Mouse (Mus musculus) megakaryocyte, embryonic 14.5 days (primary cell): ENCODE results near the gene Dapk2. TPM values are rescaled to one million over a fixed set of nuclear protein-coding genes. Genes with fewer than 3 reads are reported as not detected.

ENCODE experiments used
- H3K27me3 ChIP-seq: replicated peaks from 2 replicates; pipeline ENCODE3; 2012; ENCODE audit warnings: inconsistent platforms
- H3K36me3 ChIP-seq: replicated peaks from 2 replicates; pipeline ENCODE3; 2012; ENCODE audit warnings: low read length, inconsistent platforms, mixed read lengths
- H3K4me1 ChIP-seq: 2 replicates; pipeline ENCODE4 v1.6.1; 2012; ENCODE audit warnings: inconsistent platforms
- H3K4me3 ChIP-seq: replicated peaks from 2 replicates; pipeline ENCODE3; 2012; ENCODE audit warnings: moderate library complexity, mild to moderate bottlenecking, inconsistent platforms
- H3K9me3 ChIP-seq: 2 replicates; pipeline ENCODE4 v1.6.1; 2012; ENCODE audit warnings: inconsistent platforms
- FLI1 ChIP-seq: IDR thresholded peaks from 2 replicates; pipeline ENCODE4 v1.6.1; 2012; ENCODE audit warnings: low read length, inconsistent platforms, mixed read lengths
- GATA1 ChIP-seq: IDR thresholded peaks from 3 replicates; pipeline ENCODE4 v1.6.1; 2012; ENCODE audit warnings: mixed read lengths, low read length, inconsistent platforms, borderline replicate concordance
- polyA plus RNA-seq: library from polyadenylated mRNA; stranded (reverse); fragments of >175 nt; gene quantifications from 2 replicates; pipeline ENCODE4 v1.2.3, GENCODE M21; 2012; ENCODE audit warnings: low replicate concordance; ENCODE audit not compliant: insufficient read depth

Dapk2 gene
- polyA plus RNA-seq, 1 experiment: 1.2 TPM

DNA sequence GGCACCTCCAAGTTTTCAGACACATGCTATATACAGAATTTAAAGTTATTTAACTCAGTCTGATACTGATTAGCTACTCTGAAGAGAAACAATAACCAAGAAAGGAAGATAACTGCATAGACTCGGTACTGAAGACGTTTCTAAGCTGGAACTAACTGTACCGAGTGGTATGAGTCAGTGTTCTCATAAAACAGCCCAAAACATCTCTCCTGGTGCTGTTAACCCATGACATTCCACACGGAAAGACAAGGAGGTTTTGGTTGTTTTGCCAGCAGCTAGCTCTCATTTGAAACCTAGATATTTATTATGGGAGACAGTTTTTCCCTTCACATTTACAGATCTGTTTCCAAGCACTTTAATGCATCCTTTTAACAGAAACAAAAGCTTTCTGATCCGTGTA, 34.4 kb upstream of the Dapk2 start:
- Histone ChIP-seq H3K27me3 (no peaks in the 10 kb centered on the region), H3K4me3 (peak overlapping the region; percentile 92), H3K4me1 (peaks cover 71% of the 10 kb centered on the region), H3K9me3 (no peaks in the 10 kb centered on the region), H3K36me3 (peaks cover 32% of the 10 kb centered on the region)
- TF ChIP-seq GATA1: no peak
- no peak for TF ChIP-seq FLI1

- H3K9me3 ChIP-seq: no peaks in the 10 kb centered on the region
- peaks cover 72% of the 10 kb centered on the region for H3K4me1 ChIP-seq
- no peak for TF ChIP-seq FLI1
- TF ChIP-seq GATA1: no peak
- peak overlapping the region; percentile 92 for H3K4me3 ChIP-seq
- no peaks in the 10 kb centered on the region for H3K27me3 ChIP-seq
- H3K36me3 ChIP-seq: peaks cover 32% of the 10 kb centered on the region
Observed at GRCm38 (mm10) chr9:66124111-66124531, 33.9 kb upstream of the Dapk2 start.

DNA sequence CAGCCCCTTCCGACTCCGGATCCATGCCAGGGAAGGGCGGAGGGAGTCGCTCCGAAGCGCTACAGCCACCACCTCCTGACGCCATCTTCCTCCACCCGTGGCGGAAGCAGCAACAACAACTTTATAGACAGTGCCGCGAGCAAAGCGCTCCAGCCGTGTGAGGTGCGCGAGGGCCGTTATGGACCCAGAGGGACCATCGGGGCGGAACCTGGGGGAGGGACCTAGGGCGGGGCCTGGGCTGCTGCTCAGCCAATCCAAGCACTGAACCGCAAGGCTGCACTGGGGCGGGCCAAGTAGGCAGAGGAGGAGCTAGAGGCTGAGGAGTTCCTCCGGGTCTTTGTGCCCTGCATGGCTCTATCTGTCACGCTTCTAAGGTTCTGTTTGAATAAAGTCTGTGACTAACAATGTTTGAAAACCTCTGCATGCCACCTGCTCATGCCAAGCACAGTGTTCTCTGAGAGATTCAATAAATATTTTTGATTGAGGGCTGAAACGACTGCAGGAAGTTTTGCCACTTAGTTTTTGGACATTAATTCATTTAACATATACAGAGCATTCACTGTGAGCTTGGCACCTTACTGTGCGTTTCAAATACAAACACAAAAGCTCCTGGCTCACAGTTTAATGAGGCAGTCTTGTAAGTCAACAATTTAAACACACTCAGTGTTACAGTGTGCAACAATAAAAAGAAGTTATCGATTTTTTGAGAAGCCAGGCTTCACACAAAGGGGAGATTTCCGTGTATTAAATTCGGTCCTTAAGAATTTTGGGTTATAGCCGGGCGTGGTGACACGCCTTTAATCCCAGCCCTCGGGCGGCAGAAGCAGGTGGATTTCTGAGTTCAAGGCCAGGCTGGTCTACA, 33.1 kb upstream of the Dapk2 start:
- TF ChIP-seq GATA1: no peak
- 0 out of 2 replicates have a peak, but pooled peaks have one; percentile 54 for TF ChIP-seq FLI1
- H3K36me3 ChIP-seq: peaks cover 36% of the 10 kb centered on the region
- H3K9me3 ChIP-seq: no peaks in the 10 kb centered on the region
- H3K4me1 ChIP-seq: peaks cover 75% of the 10 kb centered on the region
- H3K27me3 ChIP-seq: no peaks in the 10 kb centered on the region
- peak overlapping the region; percentile 92 for H3K4me3 ChIP-seq

DNA sequence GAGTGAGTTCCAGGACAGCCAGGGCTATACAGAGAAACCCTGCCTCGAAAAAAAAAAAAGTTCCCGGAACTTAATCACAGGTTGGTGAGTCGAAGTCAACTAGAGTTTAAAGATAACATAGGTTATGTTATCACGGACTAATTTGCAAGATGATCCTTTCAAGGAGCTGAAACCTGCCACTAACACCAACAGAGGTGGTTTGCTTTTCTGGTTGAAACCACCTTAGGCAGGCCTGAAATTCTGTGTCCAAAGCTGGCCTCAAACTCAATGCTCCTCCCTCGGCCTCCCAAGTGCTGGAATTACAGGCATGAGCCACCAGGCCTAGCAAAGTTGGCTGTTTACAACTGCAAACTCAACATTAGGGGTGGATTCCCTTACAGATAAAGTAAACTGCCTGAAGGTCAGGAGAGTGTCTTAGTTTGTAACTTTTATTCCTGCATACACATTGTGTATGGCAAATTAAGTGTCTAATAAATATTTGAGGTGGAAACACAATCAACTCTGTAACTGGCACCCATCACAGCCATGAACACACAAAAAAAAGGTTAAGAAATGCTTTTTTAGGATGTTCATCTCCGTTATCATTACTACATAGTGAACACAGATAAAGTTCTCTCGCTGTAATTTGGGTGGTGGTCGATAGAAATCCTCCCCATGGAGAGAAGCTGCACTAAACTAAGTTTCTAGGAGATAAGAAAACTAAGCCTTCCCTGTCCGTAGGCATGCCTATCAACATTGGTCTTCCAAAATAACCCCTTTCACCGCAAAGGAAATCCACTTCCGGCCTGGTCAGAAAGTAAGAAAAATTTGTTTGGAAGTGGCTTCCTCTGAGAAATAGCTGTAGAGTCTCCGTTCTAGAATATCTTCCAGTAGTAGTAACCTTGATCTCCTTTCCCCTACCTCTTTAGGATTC, 32.2 kb upstream of the Dapk2 start:
- Histone ChIP-seq H3K4me1 (peaks cover 70% of the 10 kb centered on the region), H3K27me3 (no peaks in the 10 kb centered on the region), H3K9me3 (no peaks in the 10 kb centered on the region), H3K4me3 (peak overlapping the region; percentile 95), H3K36me3 (peaks cover 40% of the 10 kb centered on the region)
- peak; percentile 34; the same call in 1 of the 2 replicates for TF ChIP-seq FLI1
- TF ChIP-seq GATA1: no peak

DNA sequence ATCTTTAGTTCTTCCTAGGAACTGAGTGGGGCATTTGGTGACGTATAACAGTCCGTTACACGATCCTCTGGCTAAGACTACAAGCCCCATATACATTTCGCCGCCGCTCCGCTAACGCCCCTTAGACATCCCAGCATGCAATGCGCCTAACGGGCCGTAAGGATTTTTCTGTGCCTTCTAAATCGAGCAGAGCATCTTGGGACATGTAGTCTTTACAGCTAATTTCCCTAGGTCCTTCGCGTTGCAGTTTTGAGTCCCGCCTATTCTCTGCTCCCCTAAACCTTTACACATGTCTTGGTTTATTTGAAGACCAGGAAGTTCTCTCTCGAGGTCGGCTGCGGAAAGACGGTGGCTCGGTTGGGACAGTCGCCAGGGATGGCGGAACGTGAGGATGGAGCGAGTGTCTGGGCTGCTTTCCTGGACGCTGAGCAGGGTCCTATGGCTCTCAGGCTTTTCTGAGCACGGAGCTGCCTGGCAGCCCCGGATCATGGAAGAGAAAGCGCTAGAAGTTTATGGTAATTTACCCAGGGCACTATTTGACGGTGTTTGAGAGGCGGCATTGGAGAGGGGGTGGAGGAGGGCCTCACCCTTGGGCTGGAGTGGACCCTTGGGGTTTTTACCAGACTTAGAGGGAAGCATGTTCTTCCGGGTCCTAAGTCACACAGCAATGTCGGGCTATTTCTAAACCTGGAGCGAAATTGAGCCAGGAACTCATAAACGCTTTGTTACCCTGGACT, 31.4 kb upstream of the Dapk2 start, which contains the start of the genes Snx1 and Ciao2a:
Snx1 (minus strand) TSS at position 132 of the 737 bp plus-strand sequence.
Ciao2a (plus strand) TSS at position 156 of the 737 bp plus-strand sequence.
- peaks cover 65% of the 10 kb centered on the region for H3K4me1 ChIP-seq
- H3K9me3 ChIP-seq: no peaks in the 10 kb centered on the region
- peaks cover 37% of the 10 kb centered on the region for H3K36me3 ChIP-seq
- no peaks in the 10 kb centered on the region for H3K27me3 ChIP-seq
- TF ChIP-seq FLI1 (no peak), GATA1 (no peak)
- peak within 1 kb of the TSS; percentile 95 for H3K4me3 ChIP-seq

GRCm38 (mm10) chr9:66127193-66127546, 30.9 kb upstream of the Dapk2 start:
- TF ChIP-seq GATA1 (no peak), FLI1 (no peak)
- Histone ChIP-seq H3K4me1 (peaks cover 68% of the 10 kb centered on the region), H3K36me3 (peaks cover 42% of the 10 kb centered on the region), H3K4me3 (peak overlapping the region; percentile 95), H3K27me3 (no peaks in the 10 kb centered on the region), H3K9me3 (no peaks in the 10 kb centered on the region)

- peak overlapping the region; percentile 95 for H3K4me3 ChIP-seq
- peaks cover 44% of the 10 kb centered on the region for H3K36me3 ChIP-seq
- H3K27me3 ChIP-seq: no peaks in the 10 kb centered on the region
- TF ChIP-seq FLI1 (no peak), GATA1 (no peak)
- no peaks in the 10 kb centered on the region for H3K9me3 ChIP-seq
- H3K4me1 ChIP-seq: peaks cover 68% of the 10 kb centered on the region
Observed at GRCm38 (mm10) chr9:66127884-66128283, 30.1 kb upstream of the Dapk2 start.

DNA sequence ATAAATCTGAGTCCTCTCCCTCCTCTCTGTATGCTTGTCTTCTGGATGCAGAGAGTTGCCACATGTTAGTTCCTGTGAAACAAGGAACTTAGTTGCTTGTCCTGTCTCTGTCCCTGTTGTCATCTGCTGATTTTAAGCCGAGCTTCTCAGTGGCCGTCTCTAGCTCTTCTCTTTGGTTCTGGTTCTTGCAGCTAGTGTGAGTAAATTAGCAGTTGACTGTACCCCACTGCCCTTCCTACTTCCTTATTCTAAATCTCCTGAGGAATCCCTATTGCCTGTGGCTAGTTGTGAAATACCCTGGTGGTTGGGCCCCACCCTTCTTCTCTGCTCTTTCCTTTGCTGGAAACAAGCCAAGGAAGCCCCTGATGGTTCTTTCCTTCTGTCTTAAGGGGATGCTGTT, 26.6 kb upstream of the Dapk2 start:
- H3K4me1 ChIP-seq: peaks cover 53% of the 10 kb centered on the region

DNA sequence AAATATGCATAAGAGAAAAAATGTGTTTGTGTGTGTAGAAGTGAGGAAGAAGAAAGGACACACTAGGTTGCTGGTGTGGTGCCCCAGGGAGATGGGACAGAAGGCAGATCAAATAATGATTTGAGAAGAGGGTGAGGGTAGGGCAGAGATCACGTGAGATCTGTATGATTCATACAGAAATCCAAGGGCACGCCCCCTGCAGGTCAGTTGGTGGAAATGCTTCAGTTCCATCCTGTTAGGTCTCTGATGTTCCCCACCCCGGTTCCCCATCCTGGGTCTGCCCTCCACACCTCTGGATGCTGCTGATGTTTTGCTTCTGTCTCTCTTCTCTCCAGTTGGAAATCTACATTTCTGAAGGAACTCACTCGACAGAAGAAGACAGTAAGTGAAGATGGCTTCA, 22.1 kb upstream of the Dapk2 start:
- no peaks in the 10 kb centered on the region for H3K9me3 ChIP-seq
- no peaks in the 10 kb centered on the region for H3K27me3 ChIP-seq
- no peak for TF ChIP-seq FLI1
- no peak overlapping the region for H3K4me3 ChIP-seq
- H3K36me3 ChIP-seq: peaks cover 92% of the 10 kb centered on the region
- H3K4me1 ChIP-seq: peaks cover 22% of the 10 kb centered on the region

More for the DNA sequence above, 26.6 kb upstream of the Dapk2 start:
- Histone ChIP-seq H3K9me3 (no peaks in the 10 kb centered on the region), H3K36me3 (peaks cover 79% of the 10 kb centered on the region), H3K27me3 (no peaks in the 10 kb centered on the region), H3K4me3 (no peak overlapping the region)
- TF ChIP-seq GATA1 (no peak), FLI1 (no peak)
